Mouse (Mus musculus) limb, embryonic 14.5 days (tissue): Measurements from ENCODE around the gene 4930432K21Rik. TPM values are rescaled to one million over a fixed set of nuclear protein-coding genes. Genes with fewer than 3 reads are reported as not detected.

ENCODE experiments used
- ATAC-seq: fragments of 200-750 bp; cut with Nextera tagmentation; 2 replicates; pipeline ENCODE4 v1.8.0; 2017; ENCODE audit warnings: low read depth, moderate number of reproducible peaks, moderate TSS enrichment; ENCODE audit not compliant: low FRiP score
- DNase-seq: peaks from one replicate; pipeline ENCODE4 v3.0.0-alpha.2; 2015; ENCODE audit warnings: low spot score
- H3K27ac ChIP-seq: fragments of 300-500 bp; sonication (generic); replicated peaks from 2 replicates; pipeline ENCODE4 v1.5.1; 2014; ENCODE audit warnings: low read depth, mild to moderate bottlenecking, low read length, moderate library complexity, mixed read lengths
- H3K27me3 ChIP-seq: fragments of 300-500 bp; sonication (generic); 2 replicates; pipeline ENCODE4 v1.6.1; 2014; ENCODE audit warnings: low read length, mixed read lengths; ENCODE audit not compliant: control insufficient read depth, insufficient read depth
- H3K36me3 ChIP-seq: fragments of 300-500 bp; sonication (generic); 2 replicates; pipeline ENCODE4 v1.6.1; 2014; ENCODE audit warnings: mild to moderate bottlenecking, low read length, moderate library complexity, mixed read lengths; ENCODE audit not compliant: control insufficient read depth, insufficient read depth
- H3K4me1 ChIP-seq: fragments of 300-500 bp; sonication (generic); 2 replicates; pipeline ENCODE4 v1.6.1; 2014; ENCODE audit warnings: antibody characterized with exemption, low read length, mixed read lengths; ENCODE audit not compliant: control insufficient read depth, insufficient read depth
- H3K4me2 ChIP-seq: fragments of 300-500 bp; sonication (generic); replicated peaks from 2 replicates; pipeline ENCODE4 v1.6.1; 2014; ENCODE audit warnings: low read depth, mild to moderate bottlenecking, low read length, moderate library complexity; ENCODE audit not compliant: severe bottlenecking
- H3K4me3 ChIP-seq: fragments of 300-500 bp; sonication (generic); replicated peaks from 2 replicates; pipeline ENCODE4 v1.5.1; 2014; ENCODE audit warnings: low read length
- H3K9ac ChIP-seq: fragments of 300-500 bp; sonication (generic); 2 replicates; pipeline ENCODE4 v1.6.1; 2014; ENCODE audit warnings: mild to moderate bottlenecking, low read depth, low read length, moderate library complexity; ENCODE audit not compliant: severe bottlenecking
- H3K9me3 ChIP-seq: fragments of 300-500 bp; sonication (generic); 2 replicates; pipeline ENCODE4 v1.6.1; 2016; ENCODE audit warnings: low read length; ENCODE audit not compliant: control insufficient read depth
- POLR2A ChIP-seq: fragments of 200-500 bp; IDR thresholded peaks from 2 replicates; pipeline ENCODE4 v1.8.0; 2012; ENCODE audit warnings: inconsistent platforms, mild to moderate bottlenecking, moderate library complexity, borderline replicate concordance; ENCODE audit not compliant: insufficient read depth, insufficient read length; ENCODE audit errors: extremely low read depth
- WGBS: fragments of 180-500 bp; shearing (Covaris S2); extraction: QIAGEN DNeasy Blood & Tissue Kit; methylation state at CpG from one replicate; pipeline ENCODE4 v1.1.7; 2014; 5-methylcytosine and 5-hydroxymethylcytosine counted together
- polyA plus RNA-seq, 2 experiments: library from polyadenylated mRNA; depleted of rRNA in 1 of 2; stranded (reverse) in 1 of 2; unstranded in 1 of 2; fragments of >200 nt; fragmentation: Nextera tagmentation in 1 of 2; extraction: Ambion mirVana in 1 of 2; gene quantifications; 2 replicates each; pipeline versions ENCODE4 v1.2.1 to v1.2.3; 2012 to 2014

The 4930432K21Rik gene
- polyA plus RNA-seq, 2 experiments: 0.72 to 1.7 TPM

DNA sequence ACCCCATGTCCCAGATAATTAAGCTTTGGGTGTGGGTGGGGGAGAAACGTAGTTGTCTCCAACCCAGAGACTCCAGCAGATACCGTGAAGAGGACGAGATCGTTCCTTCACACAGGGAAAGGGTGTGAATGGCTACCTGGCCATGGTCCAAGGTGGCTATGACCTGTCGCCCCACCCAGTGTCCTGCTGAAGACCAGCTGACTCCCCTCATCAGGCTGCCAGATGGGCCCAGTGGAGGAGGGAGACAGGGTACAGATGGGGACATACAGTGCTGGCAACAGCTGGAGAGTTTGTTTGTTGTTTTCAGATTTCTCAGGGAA, 666 bp downstream of the 4930432K21Rik start:
- no peak for TF ChIP-seq POLR2A
- peak overlapping the region; percentile 65; the same call in 1 of the 2 replicates for H3K4me3 ChIP-seq
- H3K9ac ChIP-seq: no peak overlapping the region
- H3K4me1 ChIP-seq: peaks cover 14% of the 10 kb centered on the region
- no peaks in the 10 kb centered on the region for H3K9me3 ChIP-seq
- H3K36me3 ChIP-seq: peaks cover 10% of the 10 kb centered on the region
- ATAC-seq: no peak
- no peaks in the 10 kb centered on the region for H3K27me3 ChIP-seq
- no peak overlapping the region for H3K27ac ChIP-seq
- no peak overlapping the region for H3K4me2 ChIP-seq
- WGBS: 92% methylated on average over 5 of the region's 5 CpGs
- DNase-seq: no peak

DNA sequence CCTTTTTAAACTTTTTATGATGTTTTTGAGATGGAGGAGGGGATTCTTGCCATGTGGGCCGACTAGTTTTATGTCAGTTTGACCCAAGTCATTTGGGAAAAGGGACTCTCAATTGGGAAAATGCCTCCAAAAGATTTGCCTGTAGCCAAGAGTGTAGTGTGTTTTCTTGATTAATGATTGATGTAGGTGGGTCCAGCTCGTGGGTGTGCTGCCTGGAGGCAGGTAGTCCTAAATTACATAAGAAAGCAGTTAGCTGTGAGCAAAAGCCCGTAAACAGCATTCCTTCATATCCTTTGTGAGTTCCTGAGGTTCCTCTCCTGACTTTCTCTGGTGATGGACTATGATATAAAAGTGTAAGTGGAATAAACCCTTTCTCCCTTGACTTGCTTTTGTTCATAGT, 1.4 kb downstream of the 4930432K21Rik start:
- Histone ChIP-seq H3K9me3 (no peaks in the 10 kb centered on the region), H3K4me2 (no peak overlapping the region), H3K9ac (no peak overlapping the region), H3K36me3 (peaks cover 4% of the 10 kb centered on the region), H3K4me1 (peaks cover 14% of the 10 kb centered on the region), H3K27ac (no peak overlapping the region), H3K4me3 (no peak overlapping the region), H3K27me3 (no peaks in the 10 kb centered on the region)
- ATAC-seq (no peak), DNase-seq (no peak)
- 42% methylated on average over 3 of the region's 3 CpGs for WGBS
- TF ChIP-seq POLR2A: no peak

DNA sequence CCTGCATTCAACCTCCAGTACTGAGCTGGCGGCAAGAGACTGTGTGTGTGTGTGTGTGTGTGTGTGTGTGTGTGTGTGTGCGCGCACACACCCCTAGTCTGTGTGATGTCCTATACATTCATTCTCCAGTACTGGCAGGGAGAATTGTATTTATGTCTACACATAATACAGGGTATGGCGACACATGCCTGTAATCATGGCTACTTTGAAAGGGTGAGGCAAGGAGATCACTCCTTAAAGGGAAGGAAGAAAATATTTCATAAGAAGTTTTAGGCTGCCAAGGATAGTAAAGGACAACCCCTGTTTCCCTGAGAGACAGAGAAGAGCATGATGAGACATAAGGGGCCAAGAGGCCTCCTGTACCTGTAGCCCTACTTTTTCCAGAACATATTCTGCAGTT, 9.8 kb downstream of the 4930432K21Rik start:
- H3K27me3 ChIP-seq: no peaks in the 10 kb centered on the region
- peaks cover 14% of the 10 kb centered on the region for H3K36me3 ChIP-seq
- ATAC-seq (no peak), DNase-seq (no peak)
- H3K4me1 ChIP-seq: no peaks in the 10 kb centered on the region
- WGBS: 90% methylated on average over 4 of the region's 4 CpGs
- H3K4me3 ChIP-seq: no peak overlapping the region
- H3K4me2 ChIP-seq: no peak overlapping the region
- TF ChIP-seq POLR2A: no peak
- H3K9me3 ChIP-seq: no peaks in the 10 kb centered on the region
- H3K27ac ChIP-seq: no peak overlapping the region
- no peak overlapping the region for H3K9ac ChIP-seq

DNA sequence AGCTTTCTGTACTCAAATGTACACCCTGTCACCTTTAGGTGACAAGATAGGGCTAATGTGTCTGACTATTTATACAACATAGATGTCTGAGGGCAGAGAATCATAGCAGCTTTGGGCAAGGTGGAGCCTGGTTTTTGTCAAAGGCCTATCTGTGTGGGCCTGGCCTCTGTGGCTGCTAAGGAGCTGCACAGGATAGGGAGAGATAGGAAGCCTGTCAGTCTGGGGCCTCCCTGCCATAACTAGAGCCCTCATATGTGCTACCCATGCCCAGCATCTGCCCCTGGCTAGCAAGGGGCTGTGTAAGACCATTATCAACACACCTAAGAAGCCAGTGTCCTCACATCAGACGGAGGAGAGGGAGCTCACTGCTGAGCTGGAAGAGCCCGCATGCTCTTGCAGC, 19.9 kb downstream of the 4930432K21Rik start:
- H3K9me3 ChIP-seq: no peaks in the 10 kb centered on the region
- WGBS: 91% methylated on average over 2 of the region's 2 CpGs
- H3K36me3 ChIP-seq: peaks cover 15% of the 10 kb centered on the region
- no peak overlapping the region for H3K9ac ChIP-seq
- H3K4me1 ChIP-seq: no peaks in the 10 kb centered on the region
- TF ChIP-seq POLR2A: no peak
- DNase-seq: no peak
- H3K4me3 ChIP-seq: no peak overlapping the region
- ATAC-seq: no peak
- H3K27ac ChIP-seq: no peak overlapping the region
- no peak overlapping the region for H3K4me2 ChIP-seq
- H3K27me3 ChIP-seq: no peaks in the 10 kb centered on the region

DNA sequence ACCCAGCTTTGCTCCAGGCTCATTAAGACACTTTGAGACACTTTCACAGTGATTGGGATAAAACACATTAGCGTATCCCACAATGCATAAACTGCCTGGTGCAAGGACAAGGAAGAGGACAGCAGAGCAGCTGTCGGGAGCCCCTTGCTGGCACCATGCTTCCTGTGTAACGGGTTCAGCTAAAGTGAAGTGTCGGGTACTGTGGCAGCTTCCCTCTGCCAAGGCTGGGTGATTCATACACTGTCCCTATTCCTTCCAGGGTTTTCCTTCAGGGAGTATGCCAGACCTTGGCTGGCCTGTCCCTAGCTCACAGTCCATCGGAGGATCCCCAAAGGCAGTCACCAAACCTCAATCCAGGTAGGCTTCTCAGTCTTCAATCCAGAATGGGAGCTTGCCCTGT, 22.3 kb downstream of the 4930432K21Rik start:
- no peak for DNase-seq
- H3K4me2 ChIP-seq: no peak overlapping the region
- H3K27me3 ChIP-seq: no peaks in the 10 kb centered on the region
- no peaks in the 10 kb centered on the region for H3K9me3 ChIP-seq
- H3K4me1 ChIP-seq: no peaks in the 10 kb centered on the region
- 94% methylated on average over 5 of the region's 5 CpGs for WGBS
- peaks cover 38% of the 10 kb centered on the region for H3K36me3 ChIP-seq
- no peak for ATAC-seq
- H3K9ac ChIP-seq: no peak overlapping the region
- H3K27ac ChIP-seq: no peak overlapping the region
- no peak for TF ChIP-seq POLR2A
- no peak overlapping the region for H3K4me3 ChIP-seq

DNA sequence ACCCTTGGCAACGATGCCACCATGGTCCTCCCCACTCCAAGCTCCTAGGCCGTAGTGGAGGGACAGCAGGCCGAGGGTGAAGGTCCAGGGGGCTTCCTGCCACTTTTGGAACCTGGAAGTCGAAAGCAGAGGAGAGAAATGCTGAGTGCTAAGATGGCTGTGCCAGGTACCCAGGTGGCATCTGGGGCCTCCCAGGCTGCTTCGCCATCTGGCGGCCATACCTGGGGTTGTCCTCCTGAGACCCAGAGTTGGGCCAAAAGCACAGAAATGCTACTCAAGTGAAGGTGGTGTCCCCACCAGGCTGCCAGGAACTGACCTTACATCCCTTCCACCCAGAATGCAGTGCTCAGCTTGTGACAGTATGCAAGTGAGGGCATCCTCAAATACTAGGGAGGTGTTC, 26.0 kb downstream of the 4930432K21Rik start:
- Histone ChIP-seq H3K4me3 (no peak overlapping the region), H3K27me3 (no peaks in the 10 kb centered on the region), H3K27ac (no peak overlapping the region), H3K4me1 (no peaks in the 10 kb centered on the region), H3K4me2 (no peak overlapping the region), H3K9ac (no peak overlapping the region), H3K36me3 (peaks cover 48% of the 10 kb centered on the region), H3K9me3 (no peaks in the 10 kb centered on the region)
- TF ChIP-seq POLR2A: no peak
- DNase-seq: no peak
- ATAC-seq: no peak
- 89% methylated on average over 6 of the region's 6 CpGs for WGBS
